Comparison of ENCODE assay signal across 20 mouse cellular contexts in the genomic region with DNA sequence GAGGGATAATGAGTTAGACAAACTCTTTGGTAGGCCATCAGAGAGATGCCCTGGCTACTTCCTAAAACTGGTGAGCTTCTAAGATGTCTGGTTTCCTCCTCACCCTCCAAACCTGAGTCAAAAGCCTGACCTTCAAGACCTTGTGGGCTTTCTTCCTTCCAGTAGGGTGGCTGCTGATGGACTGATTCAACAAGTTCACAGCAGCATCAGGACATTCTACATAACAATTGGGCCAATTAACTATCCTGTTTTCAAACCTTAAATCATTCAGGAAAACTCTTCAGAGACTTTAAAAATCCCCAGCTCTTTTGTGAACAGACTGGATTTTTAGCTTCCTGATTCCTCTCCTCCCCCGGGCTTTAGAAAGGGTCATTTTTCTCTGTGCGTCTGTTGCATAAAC.
DNase-seq lines count a peak whose midpoint lies in the region; ATAC-seq and TF ChIP-seq lines count a peak whose summit lies in the region.
"Had no signal": no experiment of that assay in that cellular context is flagged by ENCODE, and none has a peak within 500 bp of the region (broad histone marks: within the 10 kb centered on the region; RNA-seq: fewer than 3 reads in every experiment).

No protein-coding gene starts in this region.

- WGBS in stomach, postnatal 0 days: 81% methylated on average over 2 of the region's 2 CpGs

- no peak for TF ChIP-seq EP300 in stomach, postnatal 0 days (optimal IDR thresholded peaks at IDR 0.05)

- no peaks in the 10 kb centered on the region for H3K9me3 ChIP-seq in stomach, postnatal 0 days (ENCODE audit: control insufficient read depth, low read length)
- H3K9me3 ChIP-seq: embryonic facial prominence, embryonic 10.5 days; embryonic facial prominence, embryonic 12.5 days; G1E had no signal

- H3K4me1 ChIP-seq in stomach, postnatal 0 days (replicated peaks; ENCODE audit: control insufficient read depth, insufficient read depth): no peaks in the 10 kb centered on the region

- no peak overlapping the region for H3K4me3 ChIP-seq in stomach, postnatal 0 days (ENCODE audit: low read depth, low read length)
- H3K4me3 ChIP-seq: embryonic facial prominence, embryonic 10.5 days; embryonic facial prominence, embryonic 12.5 days had no signal

- ATAC-seq in stomach, postnatal 0 days (ENCODE audit: low FRiP score, low TSS enrichment): no peak
- ATAC-seq: forebrain, embryonic 14.5 days; forebrain, embryonic 16.5 days; Patski had no signal

- H3K27ac ChIP-seq in stomach, postnatal 0 days (replicated peaks): no peak overlapping the region
- H3K27ac ChIP-seq: embryonic facial prominence, embryonic 10.5 days; embryonic facial prominence, embryonic 12.5 days had no signal

- TF ChIP-seq CTCF in stomach, postnatal 0 days (IDR thresholded peaks at IDR 0.05; ENCODE audit: low read depth): no peak

- DNase-seq in ES-CJ7 (ENCODE audit: low read depth, low spot score) (peak; percentile 84), R1 (ENCODE audit: low read depth, low spot score) (peak; percentile 85), ZHBTc4 (ENCODE audit: low read depth, low spot score) (peak; percentile 83)
- DNase-seq in heart, adult 8-10 months (ENCODE audit: low spot score): no peak
- no peak for DNase-seq in kidney, postnatal 14 days
- no peak for DNase-seq in stomach, postnatal 0 days (ENCODE audit: low spot score)
- DNase-seq: adrenal gland, adult 2 months; adrenal gland, postnatal 14 days; adrenal gland, postnatal 36 days; cerebellum, adult 11-12 months; cerebellum, adult 2 months; cerebellum, adult 9-10 months; cerebellum, postnatal 10 days; cerebellum, postnatal 25 days had no signal

- no peak overlapping the region for H3K4me2 ChIP-seq in stomach, postnatal 0 days (replicated peaks; ENCODE audit: low read depth)
- H3K4me2 ChIP-seq: embryonic facial prominence, embryonic 12.5 days had no signal

- no peak overlapping the region for H3K9ac ChIP-seq in stomach, postnatal 0 days (ENCODE audit: low read length)
- H3K9ac ChIP-seq: embryonic facial prominence, embryonic 12.5 days had no signal

- H3K36me3 ChIP-seq in stomach, postnatal 0 days (ENCODE audit: control insufficient read depth, insufficient read depth, low read length): no peaks in the 10 kb centered on the region
- H3K36me3 ChIP-seq: embryonic facial prominence, embryonic 10.5 days; embryonic facial prominence, embryonic 12.5 days; G1E had no signal

- no peaks in the 10 kb centered on the region for H3K27me3 ChIP-seq in stomach, postnatal 0 days (ENCODE audit: control insufficient read depth, insufficient read depth, low read length)

Comparison
In these comparisons a context has a peak if more than half of its experiments do, and no peak if none do; other contexts are left out.
1. DNase-seq: peak in ES-CJ7 (single experiment), R1 (single experiment) and ZHBTc4 (single experiment); none in heart, adult 8-10 months (single experiment), kidney, postnatal 14 days (single experiment) and stomach, postnatal 0 days (single experiment).